Mouse (Mus musculus) limb, embryonic 14.5 days (tissue): ENCODE results near the gene Pla2g4a. TPM values are rescaled to one million over a fixed set of nuclear protein-coding genes. Genes with fewer than 3 reads are reported as not detected.
"Not testable (repeated sequence)": the region's sequence is repeated elsewhere in the genome, so short reads cannot be mapped to it uniquely, and the experiment has no call there.

Experiments used
- ATAC-seq: fragments of 200-750 bp; cut with Nextera tagmentation; 2 replicates; pipeline ENCODE4 v1.8.0; 2017; ENCODE audit warnings: low read depth, moderate number of reproducible peaks, moderate TSS enrichment; ENCODE audit not compliant: low FRiP score
- DNase-seq: peaks from one replicate; pipeline ENCODE4 v3.0.0-alpha.2; 2015; ENCODE audit warnings: low spot score
- H3K27ac ChIP-seq: fragments of 300-500 bp; sonication (generic); replicated peaks from 2 replicates; pipeline ENCODE4 v1.5.1; 2014; ENCODE audit warnings: low read depth, mild to moderate bottlenecking, low read length, moderate library complexity, mixed read lengths
- H3K27me3 ChIP-seq: fragments of 300-500 bp; sonication (generic); 2 replicates; pipeline ENCODE4 v1.6.1; 2014; ENCODE audit warnings: low read length, mixed read lengths; ENCODE audit not compliant: control insufficient read depth, insufficient read depth
- H3K36me3 ChIP-seq: fragments of 300-500 bp; sonication (generic); 2 replicates; pipeline ENCODE4 v1.6.1; 2014; ENCODE audit warnings: mild to moderate bottlenecking, low read length, moderate library complexity, mixed read lengths; ENCODE audit not compliant: control insufficient read depth, insufficient read depth
- H3K4me1 ChIP-seq: fragments of 300-500 bp; sonication (generic); 2 replicates; pipeline ENCODE4 v1.6.1; 2014; ENCODE audit warnings: antibody characterized with exemption, low read length, mixed read lengths; ENCODE audit not compliant: control insufficient read depth, insufficient read depth
- H3K4me2 ChIP-seq: fragments of 300-500 bp; sonication (generic); replicated peaks from 2 replicates; pipeline ENCODE4 v1.6.1; 2014; ENCODE audit warnings: low read depth, mild to moderate bottlenecking, low read length, moderate library complexity; ENCODE audit not compliant: severe bottlenecking
- H3K4me3 ChIP-seq: fragments of 300-500 bp; sonication (generic); replicated peaks from 2 replicates; pipeline ENCODE4 v1.5.1; 2014; ENCODE audit warnings: low read length
- H3K9ac ChIP-seq: fragments of 300-500 bp; sonication (generic); 2 replicates; pipeline ENCODE4 v1.6.1; 2014; ENCODE audit warnings: mild to moderate bottlenecking, low read depth, low read length, moderate library complexity; ENCODE audit not compliant: severe bottlenecking
- H3K9me3 ChIP-seq: fragments of 300-500 bp; sonication (generic); 2 replicates; pipeline ENCODE4 v1.6.1; 2016; ENCODE audit warnings: low read length; ENCODE audit not compliant: control insufficient read depth
- POLR2A ChIP-seq: fragments of 200-500 bp; IDR thresholded peaks from 2 replicates; pipeline ENCODE4 v1.8.0; 2012; ENCODE audit warnings: inconsistent platforms, mild to moderate bottlenecking, moderate library complexity, borderline replicate concordance; ENCODE audit not compliant: insufficient read depth, insufficient read length; ENCODE audit errors: extremely low read depth
- WGBS: fragments of 180-500 bp; shearing (Covaris S2); extraction: QIAGEN DNeasy Blood & Tissue Kit; methylation state at CpG from one replicate; pipeline ENCODE4 v1.1.7; 2014; 5-methylcytosine and 5-hydroxymethylcytosine counted together
- polyA plus RNA-seq, 2 experiments: library from polyadenylated mRNA; depleted of rRNA in 1 of 2; stranded (reverse) in 1 of 2; unstranded in 1 of 2; fragments of >200 nt; fragmentation: Nextera tagmentation in 1 of 2; extraction: Ambion mirVana in 1 of 2; gene quantifications; 2 replicates each; pipeline versions ENCODE4 v1.2.1 to v1.2.3; 2012 to 2014

Gene Pla2g4a
- polyA plus RNA-seq, 2 experiments: 11.1 to 19.3 TPM

DNA sequence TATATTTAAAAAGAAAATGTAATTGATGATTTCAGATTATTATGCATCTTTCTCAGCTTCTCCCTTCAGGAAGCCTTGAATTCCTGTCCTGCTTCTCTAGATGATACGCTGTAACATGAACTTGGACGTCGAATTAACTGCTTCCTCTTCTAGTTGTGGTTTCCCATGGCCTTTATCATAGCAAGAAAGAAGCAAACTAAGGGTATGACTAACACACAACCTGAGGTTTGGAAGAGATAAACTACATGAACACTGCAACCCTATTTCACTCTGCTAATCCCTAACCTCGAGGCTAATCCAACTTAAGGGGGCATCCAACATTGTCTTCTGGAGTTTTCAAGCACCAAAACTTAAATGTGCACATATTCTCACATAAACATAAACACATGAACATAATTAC, 23.3 kb downstream of the Pla2g4a start:
- Histone ChIP-seq H3K9me3 (no peaks in the 10 kb centered on the region), H3K4me2 (no peak overlapping the region), H3K9ac (no peak overlapping the region), H3K36me3 (no peaks in the 10 kb centered on the region), H3K27me3 (no peaks in the 10 kb centered on the region), H3K4me1 (no peaks in the 10 kb centered on the region), H3K27ac (no peak overlapping the region), H3K4me3 (no peak overlapping the region)
- 85% methylated on average over 4 of the region's 4 CpGs for WGBS
- TF ChIP-seq POLR2A: no peak
- ATAC-seq: no peak
- no peak for DNase-seq

DNA sequence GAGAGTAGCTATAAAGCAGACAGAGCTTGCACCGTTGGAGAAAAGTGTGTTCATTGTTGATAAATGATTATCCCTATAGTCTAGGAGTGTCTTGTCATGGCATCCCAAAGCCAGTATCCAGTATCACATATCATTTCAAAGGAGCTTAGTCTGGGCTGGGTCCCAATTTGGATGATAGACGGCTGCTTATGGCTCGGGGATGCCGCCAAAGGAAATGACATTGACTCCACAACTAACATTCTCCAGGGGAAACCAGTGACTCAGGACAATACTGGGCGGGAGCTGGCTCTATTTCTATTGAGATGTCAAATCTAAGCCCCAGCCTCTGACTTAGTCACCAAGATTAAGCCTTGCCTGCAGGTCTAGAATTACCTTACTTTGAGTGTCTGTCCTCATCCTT, 31.9 kb downstream of the Pla2g4a start:
- TF ChIP-seq POLR2A: no peak
- no peaks in the 10 kb centered on the region for H3K4me1 ChIP-seq

DNA sequence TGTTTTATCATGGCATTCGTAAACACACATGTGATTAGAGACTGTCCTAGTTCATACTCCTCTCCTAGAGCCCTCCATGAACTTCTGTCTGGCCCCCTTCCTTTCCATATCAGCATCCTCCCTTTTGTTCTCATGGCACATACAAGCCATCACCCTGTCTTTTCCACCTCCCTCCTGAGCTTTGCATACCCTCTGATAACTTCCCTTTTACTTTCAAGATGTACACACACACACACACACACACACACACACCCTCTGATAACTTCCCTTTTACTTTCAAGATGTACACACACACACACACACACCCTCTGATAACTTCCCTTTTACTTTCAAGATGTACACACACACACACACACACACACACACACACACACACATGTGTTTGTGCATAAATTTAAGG, 37.4 kb downstream of the Pla2g4a start:
- not testable (repeated sequence) for ATAC-seq, H3K4me3 ChIP-seq, DNase-seq, H3K9me3 ChIP-seq, H3K36me3 ChIP-seq, H3K27me3 ChIP-seq, H3K4me2 ChIP-seq, H3K9ac ChIP-seq, H3K4me1 ChIP-seq, H3K27ac ChIP-seq
- WGBS: 88% methylated on average over 1 of the region's 1 CpGs

More for the DNA sequence above, 31.9 kb downstream of the Pla2g4a start:
- Histone ChIP-seq H3K9me3 (no peaks in the 10 kb centered on the region), H3K27ac (no peak overlapping the region), H3K4me3 (no peak overlapping the region), H3K27me3 (no peaks in the 10 kb centered on the region), H3K4me2 (no peak overlapping the region), H3K36me3 (no peaks in the 10 kb centered on the region), H3K9ac (no peak overlapping the region)
- WGBS: 84% methylated on average over 5 of the region's 5 CpGs
- DNase-seq (no peak), ATAC-seq (no peak)

GRCm38 (mm10) chr1:149922219-149922618, 38.9 kb downstream of the Pla2g4a start:
- Histone ChIP-seq H3K4me2 (no peak overlapping the region), H3K9ac (no peak overlapping the region), H3K36me3 (no peaks in the 10 kb centered on the region), H3K4me1 (no peaks in the 10 kb centered on the region), H3K27me3 (no peaks in the 10 kb centered on the region), H3K27ac (no peak overlapping the region), H3K9me3 (no peaks in the 10 kb centered on the region), H3K4me3 (no peak overlapping the region)
- DNase-seq: no peak
- WGBS: 25% methylated on average over 1 of the region's 1 CpGs
- no peak for ATAC-seq
- TF ChIP-seq POLR2A: no peak

- ATAC-seq (no peak), DNase-seq (no peak)
- WGBS: 85% methylated on average over 5 of the region's 5 CpGs
- H3K4me2 ChIP-seq: no peak overlapping the region
- no peak for TF ChIP-seq POLR2A
- no peak overlapping the region for H3K4me3 ChIP-seq
- H3K9me3 ChIP-seq: no peaks in the 10 kb centered on the region
- H3K27me3 ChIP-seq: no peaks in the 10 kb centered on the region
- H3K27ac ChIP-seq: no peak overlapping the region
- no peak overlapping the region for H3K9ac ChIP-seq
- no peaks in the 10 kb centered on the region for H3K4me1 ChIP-seq
- H3K36me3 ChIP-seq: no peaks in the 10 kb centered on the region
These were observed 39.8 kb downstream of the Pla2g4a start for GRCm38 (mm10) chr1:149921325-149921724.

DNA sequence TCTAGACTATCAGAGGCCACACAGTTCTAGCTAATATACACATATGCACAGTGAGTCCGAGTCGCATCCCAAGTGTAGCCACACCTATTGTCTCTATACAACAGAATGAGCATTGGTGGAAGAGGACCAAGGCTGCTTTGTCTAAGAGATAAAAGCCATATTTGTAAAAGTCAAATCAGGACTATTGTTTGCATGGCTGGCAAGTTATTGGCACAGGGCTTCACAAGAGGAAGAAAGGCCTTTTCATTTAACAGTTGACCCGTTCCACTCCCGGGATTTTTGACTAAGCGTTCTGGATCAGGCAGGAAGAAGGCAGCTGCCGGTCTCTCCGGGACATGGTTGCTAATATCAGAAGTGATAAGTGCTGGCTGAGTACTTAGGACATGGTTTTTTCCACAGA, 41.8 kb downstream of the Pla2g4a start:
- Histone ChIP-seq H3K27ac (no peak overlapping the region), H3K9ac (no peak overlapping the region), H3K4me3 (no peak overlapping the region), H3K9me3 (no peaks in the 10 kb centered on the region), H3K4me2 (no peak overlapping the region), H3K27me3 (no peaks in the 10 kb centered on the region), H3K4me1 (no peaks in the 10 kb centered on the region), H3K36me3 (no peaks in the 10 kb centered on the region)
- DNase-seq (no peak), ATAC-seq (no peak)
- WGBS: 92% methylated on average over 7 of the region's 7 CpGs
- no peak for TF ChIP-seq POLR2A
